Mouse (Mus musculus) CH12.LX (cell line): ENCODE data around the gene Acoxl. TPM values are rescaled to one million over a fixed set of nuclear protein-coding genes. Genes with fewer than 3 reads are reported as not detected.

Experiments
- DNase-seq: peaks from one replicate; pipeline ENCODE4 v3.0.0-alpha.2; 2013; ENCODE audit errors: extremely low read depth
- H3K27ac ChIP-seq: 2 replicates; pipeline ENCODE4 v1.5.1; 2012; ENCODE audit warnings: low read depth, mild to moderate bottlenecking, control low read depth, moderate library complexity; ENCODE audit not compliant: insufficient read depth
- H3K27me3 ChIP-seq: replicated peaks from 2 replicates; pipeline ENCODE3; 2012; ENCODE audit warnings: inconsistent platforms
- H3K36me3 ChIP-seq, 2 experiments: replicated peaks in 1 of 2; 2 replicates each; pipeline versions ENCODE3 to v1.6.1; 2012; ENCODE audit warnings: inconsistent platforms in 1 of 2, low read length in 1 of 2, mild to moderate bottlenecking in 1 of 2, mixed read lengths in 1 of 2, moderate library complexity in 1 of 2; ENCODE audit not compliant: control insufficient read depth in 1 of 2, insufficient read depth in 1 of 2
- H3K4me1 ChIP-seq, 2 experiments: 2 replicates each; pipeline ENCODE4 v1.6.1; 2012; ENCODE audit warnings: inconsistent platforms in 1 of 2, moderate library complexity in 1 of 2; ENCODE audit not compliant: insufficient read depth in 2 of 2, control insufficient read depth in 1 of 2
- H3K4me2 ChIP-seq: 2 replicates; pipeline ENCODE4 v1.6.1; 2012; ENCODE audit warnings: low read depth, mild to moderate bottlenecking, control low read depth; ENCODE audit not compliant: poor library complexity, insufficient read depth, severe bottlenecking
- H3K4me3 ChIP-seq, 3 experiments: fragments of 150-350 bp in 1 of 3; sonication (generic) in 1 of 3; replicated peaks in 1 of 3; 2 replicates each; pipeline versions ENCODE3 to v1.5.1; 2011 to 2012; ENCODE audit warnings: low read depth in 2 of 3, low read length in 2 of 3, mild to moderate bottlenecking in 2 of 3, moderate library complexity in 2 of 3, control low read depth in 1 of 3, improper control_type of control experiment in 1 of 3, inconsistent platforms in 1 of 3, mixed read lengths in 1 of 3; ENCODE audit not compliant: poor library complexity in 1 of 3
- H3K79me2 ChIP-seq: replicated peaks from 2 replicates; pipeline ENCODE4 v1.6.1; 2012; ENCODE audit warnings: mild to moderate bottlenecking, moderate library complexity; ENCODE audit not compliant: control insufficient read depth, poor library complexity, insufficient read depth, severe bottlenecking; ENCODE audit errors: extremely low read depth
- H3K9ac ChIP-seq: 2 replicates; pipeline ENCODE4 v1.6.1; 2012; ENCODE audit warnings: low read depth, mild to moderate bottlenecking, control low read depth, moderate library complexity; ENCODE audit not compliant: insufficient read depth
- H3K9me3 ChIP-seq: replicated peaks from 2 replicates; pipeline ENCODE3; 2012; ENCODE audit warnings: low read length, inconsistent platforms, mixed read lengths
- BHLHE40 ChIP-seq: IDR thresholded peaks from 2 replicates; pipeline ENCODE4 v1.6.1; 2011; ENCODE audit warnings: mild to moderate bottlenecking, low read depth, low read length, improper control_type of control experiment
- CHD1 ChIP-seq: IDR thresholded peaks from 2 replicates; pipeline ENCODE4 v1.6.1; 2012; ENCODE audit warnings: low read depth, low read length, improper control_type of control experiment, inconsistent platforms
- CTCF ChIP-seq, 2 experiments: IDR thresholded peaks in 1 of 2; conservative IDR thresholded peaks in 1 of 2; 2 replicates each; pipeline ENCODE4 v1.5.1; 2011 to 2012; ENCODE audit warnings: low read depth in 2 of 2, low read length in 2 of 2, improper control_type of control experiment in 1 of 2, inconsistent platforms in 1 of 2, mild to moderate bottlenecking in 1 of 2, moderate library complexity in 1 of 2
- ELF1 ChIP-seq: IDR thresholded peaks from 2 replicates; pipeline ENCODE4 v1.6.1; 2014; ENCODE audit warnings: low read depth, mild to moderate bottlenecking, inconsistent platforms, low read length, improper control_type of control experiment
- IRF4 ChIP-seq: IDR thresholded peaks from 2 replicates; pipeline ENCODE4 v1.6.1; 2014; ENCODE audit warnings: low read depth, mild to moderate bottlenecking, inconsistent platforms, low read length, improper control_type of control experiment
- JUN ChIP-seq: IDR thresholded peaks from 2 replicates; pipeline ENCODE4 v1.6.1; 2011; ENCODE audit warnings: low read depth, mild to moderate bottlenecking, low read length, improper control_type of control experiment, moderate library complexity; ENCODE audit not compliant: insufficient read depth
- JUND ChIP-seq: conservative IDR thresholded peaks from 2 replicates; pipeline ENCODE4 v1.6.1; 2011; ENCODE audit warnings: low read depth, low read length, improper control_type of control experiment
- MAFK ChIP-seq: IDR thresholded peaks from 2 replicates; pipeline ENCODE4 v1.6.1; 2011; ENCODE audit warnings: low read length, improper control_type of control experiment; ENCODE audit not compliant: insufficient replicate concordance
- MAX ChIP-seq: IDR thresholded peaks from 2 replicates; pipeline ENCODE4 v1.6.1; 2011; ENCODE audit warnings: low read length, improper control_type of control experiment
- MEF2A ChIP-seq: IDR thresholded peaks from 2 replicates; pipeline ENCODE4 v1.6.1; 2014; ENCODE audit warnings: low read depth, mild to moderate bottlenecking, inconsistent platforms, low read length, improper control_type of control experiment, borderline replicate concordance
- MXI1 ChIP-seq: IDR thresholded peaks from 2 replicates; pipeline ENCODE4 v1.6.1; 2011; ENCODE audit warnings: mild to moderate bottlenecking, low read depth, low read length, improper control_type of control experiment
- MYC ChIP-seq: IDR thresholded peaks from 2 replicates; pipeline ENCODE4 v1.6.1; 2011; ENCODE audit warnings: low read depth, mild to moderate bottlenecking, improper control_type of control experiment, low read length
- NELFE ChIP-seq: IDR thresholded peaks from 2 replicates; pipeline ENCODE4 v1.6.1; 2011; ENCODE audit warnings: low read depth, low read length, improper control_type of control experiment
- RAD21 ChIP-seq: IDR thresholded peaks from 2 replicates; pipeline ENCODE4 v1.6.1; 2011; ENCODE audit warnings: low read depth, mild to moderate bottlenecking, low read length, improper control_type of control experiment, moderate library complexity
- RCOR1 ChIP-seq: conservative IDR thresholded peaks from 2 replicates; pipeline ENCODE4 v1.6.1; 2012; ENCODE audit warnings: low read depth, mild to moderate bottlenecking, inconsistent platforms, low read length, improper control_type of control experiment
- SMC3 ChIP-seq: IDR thresholded peaks from 2 replicates; pipeline ENCODE4 v1.6.1; 2011; ENCODE audit warnings: low read depth, low read length, improper control_type of control experiment
- TBP ChIP-seq: conservative IDR thresholded peaks from 2 replicates; pipeline ENCODE4 v1.6.1; 2011; ENCODE audit warnings: low read depth, low read length, improper control_type of control experiment
- TCF12 ChIP-seq: IDR thresholded peaks from 2 replicates; pipeline ENCODE4 v1.6.1; 2014; ENCODE audit warnings: low read depth, mild to moderate bottlenecking, inconsistent platforms, low read length, improper control_type of control experiment
- UBTF ChIP-seq: IDR thresholded peaks from 2 replicates; pipeline ENCODE4 v1.6.1; 2012; ENCODE audit warnings: low read depth, mild to moderate bottlenecking, inconsistent platforms, low read length, improper control_type of control experiment, moderate library complexity
- ZC3H11A ChIP-seq: IDR thresholded peaks from 2 replicates; pipeline ENCODE4 v1.6.1; 2012; ENCODE audit warnings: low read depth, mild to moderate bottlenecking, inconsistent platforms, low read length, improper control_type of control experiment
- ZMIZ1 ChIP-seq: IDR thresholded peaks from 2 replicates; pipeline ENCODE4 v1.6.1; 2012; ENCODE audit warnings: low read depth, mild to moderate bottlenecking, inconsistent platforms, low read length, improper control_type of control experiment
- ZNF384 ChIP-seq: IDR thresholded peaks from 2 replicates; pipeline ENCODE4 v1.6.1; 2012; ENCODE audit warnings: low read depth, low read length, improper control_type of control experiment, inconsistent platforms
- dilution Hi-C: fragments of 300-500 bp; cut with MboI; formaldehyde crosslinking; loops from 2 replicates; pipeline ENCODE4 v1.14.3; 2020; ENCODE audit warnings: low sequenced_read_pairs; ENCODE audit not compliant: extremely low pct_unique_long_range_greater_than_20kb, extremely low pct_ligation_motif_present
- in situ Hi-C: fragments of 300-500 bp; cut with MboI; formaldehyde crosslinking; loops from 3 replicates; pipeline ENCODE4 v1.14.3; 2019; ENCODE audit warnings: low sequenced_read_pairs, low pct_ligation_motif_present, low pct_unique_long_range_greater_than_20kb, mixed read lengths
- polyA plus RNA-seq: library from polyadenylated mRNA; unstranded; fragments of >175 nt; gene quantifications from 2 replicates; pipeline ENCODE4 v1.2.1, GENCODE M21; 2012; ENCODE audit warnings: low read depth; ENCODE audit not compliant: insufficient read length
- total RNA-seq, 2 experiments: library from RNA; depleted of rRNA; stranded (reverse); fragments of 300-350 nt in 1 of 2; fragments of >200 nt in 1 of 2; gene quantifications; 2 replicates each; pipeline ENCODE4 v1.2.3; 2012 to 2014

Gene Acoxl
- total and polyA plus RNA-seq, 3 experiments, result 0.25 to 0.43 TPM; not detected in 1

GRCm38 (mm10) chr2:127864381-127864780, 25.7 kb downstream of the Acoxl start:
- H3K4me1 ChIP-seq, result no peaks in the 10 kb centered on the region
- H3K4me3 ChIP-seq, result no peak overlapping the region
- no peak overlapping the region for H3K9ac ChIP-seq
- dilution Hi-C loops (no loop called here), in situ Hi-C loops (no loop called here)
- no peaks in the 10 kb centered on the region for H3K9me3 ChIP-seq
- H3K27me3 ChIP-seq, result peaks cover 7% of the 10 kb centered on the region
- DNase-seq, result no peak
- H3K79me2 ChIP-seq, result no peaks in the 10 kb centered on the region
- H3K36me3 ChIP-seq, result no peaks in the 10 kb centered on the region
- H3K4me2 ChIP-seq, result no peak overlapping the region
- H3K27ac ChIP-seq, result no peak overlapping the region
- TF ChIP-seq TCF12 (no peak), NELFE (no peak), ZMIZ1 (no peak), UBTF (no peak), CHD1 (no peak), MEF2A (no peak), IRF4 (no peak), MAFK (no peak)
- TF ChIP-seq, all 38 proteins: peak for 0

DNA sequence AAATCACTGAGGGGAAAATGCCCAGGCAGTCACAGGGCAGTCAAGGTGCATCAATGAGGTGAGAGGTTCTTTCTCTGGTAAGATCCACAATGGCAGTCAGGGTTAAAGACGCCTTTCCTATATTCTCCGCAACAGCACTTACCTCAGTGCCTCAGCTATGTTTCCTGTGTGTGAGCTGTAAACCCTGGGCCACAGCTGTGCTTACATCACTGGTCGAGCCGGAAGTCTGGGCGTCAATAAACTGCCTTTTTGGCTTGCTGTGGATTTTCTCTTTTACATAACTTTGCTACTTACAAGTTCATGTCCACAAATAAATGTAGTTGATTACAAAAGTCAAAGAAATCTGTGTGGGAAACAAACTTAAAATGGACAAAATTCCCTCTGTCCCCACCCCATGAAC, 42.4 kb downstream of the Acoxl start:
- H3K9ac ChIP-seq, result no peak overlapping the region
- dilution Hi-C loops (no loop called here), in situ Hi-C loops (loop anchor here (25.0 kb wide), 1 partner anchor 206 kb away; no protein-coding TSS in a partner anchor)
- no peak overlapping the region for H3K4me3 ChIP-seq
- no peak for DNase-seq
- H3K9me3 ChIP-seq, result no peaks in the 10 kb centered on the region
- H3K36me3 ChIP-seq, result no peaks in the 10 kb centered on the region
- peaks cover 7% of the 10 kb centered on the region for H3K27me3 ChIP-seq
- no peaks in the 10 kb centered on the region; a peak in 1 of 4 replicates for H3K4me1 ChIP-seq
- no peak overlapping the region for H3K27ac ChIP-seq
- TF ChIP-seq MXI1, result no peak
- TF ChIP-seq ZNF384, result no peak
- TF ChIP-seq RCOR1, result no peak
- TF ChIP-seq MAX, result no peak
- no peak for TF ChIP-seq TBP
- TF ChIP-seq ELF1, result 0 out of 2 replicates have a peak, but pooled peaks have one; percentile 22
- TF ChIP-seq TCF12, result no peak
- TF ChIP-seq, all 38 proteins: peak for 1
- Histone ChIP-seq H3K79me2 (no peaks in the 10 kb centered on the region), H3K4me2 (no peak overlapping the region)

DNA sequence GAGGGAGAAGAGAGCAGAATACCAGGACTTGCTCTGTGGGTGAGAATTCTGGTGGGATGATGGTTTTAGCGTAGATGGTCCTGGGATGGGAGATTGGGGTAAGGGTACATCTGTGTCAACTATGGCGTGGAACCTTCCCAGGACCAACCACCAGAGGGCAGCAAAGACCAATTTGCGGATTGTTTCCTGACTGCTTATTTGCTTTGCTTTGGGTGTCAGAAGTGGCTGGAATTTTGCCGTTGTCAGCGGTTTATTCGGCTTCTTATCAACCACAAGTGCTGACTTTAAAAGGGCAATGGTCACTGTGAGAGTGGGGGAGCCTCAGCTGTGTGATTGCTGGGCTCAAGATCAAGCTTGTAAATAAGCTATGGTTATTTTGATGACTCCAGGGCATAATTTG, 50.8 kb downstream of the Acoxl start:
- no peak overlapping the region for H3K4me2 ChIP-seq
- H3K4me3 ChIP-seq, result no peak overlapping the region
- in situ Hi-C loops (loop anchor here (25.0 kb wide), 1 partner anchor 198 kb away; no protein-coding TSS in a partner anchor), dilution Hi-C loops (no loop called here)
- no peaks in the 10 kb centered on the region for H3K9me3 ChIP-seq
- peaks cover 7 to 31% of the 10 kb centered on the region in 2 experiments for H3K4me1 ChIP-seq
- H3K27ac ChIP-seq, result no peak overlapping the region
- H3K9ac ChIP-seq, result no peak overlapping the region
- peaks cover 25% of the 10 kb centered on the region for H3K27me3 ChIP-seq
- DNase-seq, result peak; percentile 80
- no peaks in the 10 kb centered on the region for H3K79me2 ChIP-seq
- H3K36me3 ChIP-seq, result no peaks in the 10 kb centered on the region
- TF ChIP-seq BHLHE40 (peak; percentile 23; the same call in 1 of the 2 replicates), ZNF384 (no peak), MYC (peak; percentile 68; the same call in 1 of the 2 replicates), RAD21 (peak; percentile 99), SMC3 (peak; percentile 98), JUN (no peak), JUND (peak; percentile 43; the same call in 1 of the 2 replicates), MAFK (peak; percentile 98), ZC3H11A (peak; percentile 97), CTCF (conservative IDR thresholded peaks at IDR 0.05 in 1 of 2, IDR thresholded peaks at IDR 0.05 in 1 of 2; ENCODE audit: low read depth in 2 of 2, low read length in 2 of 2) (peak; percentile 91 to 97), TBP (no peak), IRF4 (peak; percentile 51; the same call in 1 of the 2 replicates), RCOR1 (0 out of 2 replicates have a peak, but pooled peaks have one; percentile 30)
